Mouse (Mus musculus) brain, embryonic 14.5 days (tissue): ENCODE measurements around the gene Runx3.

ENCODE experiments used
- CTCF ChIP-seq: fragments of 200-500 bp; IDR thresholded peaks from 2 replicates; pipeline ENCODE4 v1.5.1; 2012; ENCODE audit warnings: inconsistent platforms, mild to moderate bottlenecking, moderate library complexity, borderline replicate concordance; ENCODE audit not compliant: insufficient read depth, insufficient read length; ENCODE audit errors: extremely low read depth
- POLR2A ChIP-seq: fragments of 200-500 bp; IDR thresholded peaks from 2 replicates; pipeline ENCODE4 v1.6.1; 2012; ENCODE audit warnings: mild to moderate bottlenecking, inconsistent platforms, borderline replicate concordance; ENCODE audit not compliant: poor library complexity, insufficient read depth, insufficient read length, severe bottlenecking; ENCODE audit errors: extremely low read depth

DNA sequence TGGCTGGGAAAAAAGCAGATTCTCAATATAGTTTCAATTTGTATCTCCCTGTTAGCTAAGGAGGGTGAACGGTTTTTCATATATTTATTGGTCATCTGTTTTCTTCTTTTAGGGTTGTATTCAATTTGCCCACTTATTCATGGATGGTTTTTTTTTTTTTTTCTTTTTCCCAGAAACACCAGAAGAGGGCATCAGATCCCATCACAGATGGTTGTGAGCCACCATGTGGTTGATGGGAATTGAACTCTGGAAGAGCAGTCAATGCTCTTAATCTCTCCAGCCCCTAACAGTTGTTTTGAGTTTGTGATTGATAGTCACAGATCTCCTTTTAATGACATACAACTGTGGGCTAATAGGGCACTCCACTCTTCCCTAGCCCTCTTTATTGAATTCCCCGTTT is 89.4 kb downstream of the Runx3 start:
- no peak for TF ChIP-seq POLR2A
- no peak for TF ChIP-seq CTCF
